Mouse (Mus musculus): ENCODE measurements around the gene Olfr738.

The Olfr738 gene

DNA sequence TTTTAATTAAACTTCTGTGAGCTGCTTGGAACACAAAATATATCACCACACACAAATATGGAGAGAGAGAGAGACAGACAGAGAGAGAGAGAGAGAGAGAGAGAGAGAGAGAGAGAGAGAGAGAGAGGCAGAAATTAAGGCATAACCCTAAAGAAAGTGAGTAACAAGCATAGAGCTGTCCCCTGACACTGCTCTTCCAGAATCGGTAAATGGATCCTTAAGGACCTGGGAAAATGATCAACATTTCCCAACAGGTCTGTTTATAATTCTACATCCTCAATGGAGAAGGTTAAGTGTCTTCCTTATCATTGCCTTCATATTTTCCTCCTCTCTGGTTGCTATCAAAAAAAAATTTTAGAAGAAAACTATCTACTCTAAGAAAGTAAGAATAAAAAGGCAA lies at the start of gene Olfr738:
Olfr738 (plus strand) TSS at position 301 of the 400 bp plus-strand sequence.
- DNase-seq (ENCODE audit: low read depth, low spot score), result no peak

DNA sequence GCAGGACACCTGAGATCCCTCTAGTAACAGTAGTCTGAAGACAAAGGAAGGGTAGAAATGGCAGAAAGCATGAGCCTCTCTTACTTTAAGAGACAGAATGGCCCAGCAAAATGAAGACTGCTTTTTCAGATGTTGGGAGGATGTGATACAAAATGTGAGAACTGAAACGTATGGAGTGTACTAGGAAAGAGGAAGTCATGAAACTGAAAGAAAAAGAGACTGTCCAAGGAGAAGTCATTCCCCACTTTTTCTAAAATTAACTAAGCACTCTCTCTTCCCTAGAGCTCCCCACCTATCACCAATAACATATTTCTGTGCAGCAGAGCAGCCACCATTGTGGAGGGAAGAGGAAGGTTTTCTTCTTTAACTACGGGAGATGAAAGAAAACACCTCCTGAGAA lies 49.8 kb upstream of the Olfr738 start, which contains the start of gene Tlr11:
Tlr11 (plus strand) TSS at position 322 of the 400 bp plus-strand sequence.
- no peak for DNase-seq (ENCODE audit: low read depth, low spot score)

DNA sequence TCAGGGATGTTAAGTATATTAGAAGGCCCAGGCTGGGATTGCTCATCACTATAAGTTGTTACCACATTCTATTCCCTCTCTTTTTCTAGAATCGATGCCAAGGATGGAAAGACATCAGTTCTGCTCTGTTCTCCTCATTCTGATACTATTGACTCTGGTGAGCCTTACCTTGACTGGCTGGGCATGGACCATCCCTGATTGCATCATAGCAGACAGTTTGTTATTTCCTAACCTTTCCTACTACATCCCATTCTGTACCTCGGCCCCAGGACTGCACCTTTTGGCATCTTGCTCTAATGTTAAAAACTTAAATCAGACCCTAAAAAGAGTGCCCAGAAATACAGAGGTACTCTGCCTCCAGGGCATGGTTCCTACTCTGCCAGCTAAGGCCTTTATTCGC lies 46.9 kb upstream of the Olfr738 start:
- no peak for DNase-seq (ENCODE audit: low read depth, low spot score)

DNA sequence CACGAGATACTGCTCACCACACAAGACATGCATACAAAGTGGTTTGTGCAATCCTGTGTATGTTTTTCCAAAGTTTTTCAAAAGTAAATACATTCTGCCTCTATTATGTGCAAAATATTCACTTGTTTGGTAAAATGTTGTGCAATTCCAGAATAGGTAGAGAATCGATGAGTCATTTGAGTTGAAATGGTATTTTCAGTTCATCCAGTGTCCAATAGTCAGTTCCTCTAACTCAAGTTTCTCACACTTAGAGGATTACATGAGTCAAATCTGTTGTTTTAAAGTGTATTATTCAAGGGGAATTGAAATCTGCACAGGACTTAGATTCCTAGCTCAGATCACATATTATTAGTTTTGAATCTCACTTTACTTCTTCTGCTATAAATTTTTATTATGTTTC lies 43.8 kb upstream of the Olfr738 start:
- no peak for DNase-seq (ENCODE audit: low read depth, low spot score)

DNA sequence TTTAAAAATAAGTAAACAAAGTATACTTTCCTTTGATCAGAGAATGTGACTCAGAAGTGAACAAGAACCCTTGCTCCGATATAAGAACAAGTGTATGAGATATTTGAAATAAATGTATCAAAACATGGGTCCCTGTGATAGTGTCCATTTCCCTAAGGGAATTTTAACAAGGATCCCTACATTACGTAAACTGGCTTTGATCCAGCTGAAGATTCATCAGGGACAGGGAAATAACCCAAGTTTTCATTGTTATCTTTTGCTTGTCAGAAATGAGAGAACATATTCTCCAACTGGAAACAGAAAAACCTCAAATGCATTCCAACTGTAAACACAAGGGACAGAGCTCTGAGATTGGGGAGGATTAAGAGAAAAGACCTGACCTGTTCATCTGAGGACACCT lies 26.5 kb upstream of the Olfr738 start, which contains the start of gene Olfr736:
Olfr736 (plus strand) TSS at position 301 of the 400 bp plus-strand sequence.
- no peak for DNase-seq (ENCODE audit: low read depth, low spot score)

DNA sequence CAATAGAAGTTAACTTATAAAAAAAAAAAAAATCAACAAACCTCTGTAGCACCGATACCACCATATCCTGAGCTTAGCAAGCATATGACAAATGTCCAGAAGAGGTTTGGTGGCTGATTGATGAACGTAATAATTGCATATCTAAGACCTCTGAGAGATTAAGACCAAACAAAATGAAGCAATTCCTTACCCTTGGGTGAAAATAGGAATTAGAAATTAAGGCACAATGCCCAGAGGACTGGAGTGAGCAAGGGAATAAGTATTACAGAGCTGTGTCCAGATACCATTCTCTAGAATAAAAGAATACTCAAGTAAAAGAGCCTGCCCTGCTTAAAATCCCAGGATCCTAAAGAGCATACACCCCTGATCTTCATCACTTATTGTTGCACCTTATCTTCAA lies 11.0 kb downstream of the Olfr738 start, which contains the start of gene Olfr739:
Olfr739 (plus strand) TSS at position 301 of the 400 bp plus-strand sequence.
- DNase-seq (ENCODE audit: low read depth, low spot score), result no peak

DNA sequence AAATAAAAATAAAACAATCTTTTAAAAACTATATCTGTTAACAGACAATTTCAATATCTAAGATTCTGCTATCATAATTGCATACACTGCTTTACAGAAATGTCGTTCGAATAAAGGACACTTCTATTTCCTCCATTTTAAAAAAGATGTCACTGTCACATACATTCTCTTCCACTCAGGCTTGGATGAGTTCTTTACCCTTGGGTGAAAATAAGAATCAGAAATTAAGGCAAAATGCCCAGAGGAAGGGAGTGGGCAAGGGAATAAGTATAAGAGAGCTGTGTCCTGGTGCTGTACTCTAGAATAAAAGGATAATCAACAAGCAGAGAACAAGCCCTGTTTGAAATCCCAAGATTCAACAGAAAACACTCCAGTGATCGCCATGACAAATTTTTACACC lies 37.9 kb downstream of the Olfr738 start, which contains the start of gene Olfr740:
Olfr740 (plus strand) TSS at position 301 of the 400 bp plus-strand sequence.
- no peak for DNase-seq (ENCODE audit: low read depth, low spot score)

All from telencephalon, adult 2 months (tissue).